Mouse (Mus musculus) heart, adult 2 months (tissue): Measurements from ENCODE around the gene Lingo3. TPM values are rescaled to one million over a fixed set of nuclear protein-coding genes. Genes with fewer than 3 reads are reported as not detected.

ENCODE experiments used
- DNase-seq, 2 experiments: peaks; one replicate each; pipeline ENCODE4 v3.0.0; 2021
- H3K27ac ChIP-seq: fragments of 200-600 bp; 2 replicates; pipeline ENCODE4 v1.8.1; 2022
- H3K27me3 ChIP-seq: fragments of 200-500 bp; 2 replicates; pipeline ENCODE4 v1.6.1; 2012; ENCODE audit warnings: mild to moderate bottlenecking, low read length, inconsistent platforms, mixed read lengths; ENCODE audit not compliant: control insufficient read depth, insufficient read depth
- H3K36me3 ChIP-seq: fragments of 200-500 bp; 2 replicates; pipeline ENCODE4 v1.6.1; 2012; ENCODE audit warnings: low read length, inconsistent platforms; ENCODE audit not compliant: control insufficient read depth, insufficient read depth
- H3K4me1 ChIP-seq: fragments of 200-500 bp; 2 replicates; pipeline ENCODE4 v1.6.1; 2011; ENCODE audit warnings: low read length; ENCODE audit not compliant: control insufficient read depth, insufficient read depth
- H3K4me3 ChIP-seq: fragments of 200-600 bp; 2 replicates; pipeline ENCODE4 v1.8.1; 2022
- H3K79me2 ChIP-seq: fragments of 200-500 bp; replicated peaks from 2 replicates; pipeline ENCODE4 v1.6.1; 2012; ENCODE audit warnings: mild to moderate bottlenecking, inconsistent platforms, low read length, moderate library complexity, mixed read lengths; ENCODE audit not compliant: control insufficient read depth, insufficient read depth
- H3K9ac ChIP-seq: fragments of 200-500 bp; 2 replicates; pipeline ENCODE4 v1.6.1; 2012; ENCODE audit warnings: low read depth, mild to moderate bottlenecking, control low read depth, inconsistent platforms, low read length, mixed read lengths
- CTCF ChIP-seq: fragments of 200-600 bp; IDR thresholded peaks from 2 replicates; pipeline ENCODE4 v1.8.1; 2022; ENCODE audit warnings: antibody characterized with exemption, mild to moderate bottlenecking, moderate library complexity
- EP300 ChIP-seq: fragments of 200-500 bp; IDR thresholded peaks from 2 replicates; pipeline ENCODE4 v1.6.1; 2011; ENCODE audit warnings: low read depth, low read length, control low read depth; ENCODE audit not compliant: insufficient read depth
- POLR2A ChIP-seq: fragments of 200-500 bp; IDR thresholded peaks from 2 replicates; pipeline ENCODE4 v1.6.1; 2011; ENCODE audit warnings: mild to moderate bottlenecking, low read depth, low read length, control low read depth; ENCODE audit not compliant: insufficient read depth
- WGBS: fragments of 180-500 bp; shearing (Covaris S2); methylation state at CpG from one replicate; pipeline ENCODE4 v1.1.7; 2018; 5-methylcytosine and 5-hydroxymethylcytosine counted together
- intact Hi-C: fragments of 180-260 bp; cut with DNase I; formaldehyde crosslinking; loops from one replicate; pipeline ENCODE4 v1.15.1; 2025
- polyA plus RNA-seq: library from polyadenylated mRNA; depleted of rRNA; stranded (reverse); fragments of >200 nt; gene quantifications from 2 replicates; pipeline ENCODE4 v1.2.3, GENCODE M21; 2012
- total RNA-seq, 2 experiments: library from RNA; stranded (reverse); gene quantifications; 2 replicates each; pipeline ENCODE4 v1.2.3; 2021

Gene Lingo3
- total and polyA plus RNA-seq, 3 experiments = 10.7 to 15.8 (median 12.0) TPM

GRCm38 (mm10) chr10:80854913-80855748, 11.3 kb upstream of the Lingo3 start, which contains the start of the genes Lsm7 and Sppl2b:
Gene Lsm7, minus strand, starts transcription at chr10:80855209.
Gene Sppl2b, plus strand, starts transcription at chr10:80855275.
- WGBS = under 1% methylated on average over 81 of the region's 81 CpGs
- H3K4me3 ChIP-seq = peak within 1 kb of the TSS; percentile 83

GRCm38 (mm10) chr10:80848571-80848970, 4.7 kb upstream of the Lingo3 start:
- Histone ChIP-seq H3K79me2 (no peaks in the 10 kb centered on the region), H3K36me3 (no peaks in the 10 kb centered on the region), H3K27ac (no peak overlapping the region), H3K27me3 (no peaks in the 10 kb centered on the region), H3K4me3 (no peak overlapping the region), H3K9ac (no peak overlapping the region), H3K4me1 (no peaks in the 10 kb centered on the region; the same call in 1 of the 2 replicates)
- WGBS = 14% methylated on average over 10 of the region's 10 CpGs
- DNase-seq = peak in 1 of 2 experiments; percentile 37
- TF ChIP-seq POLR2A (no peak), CTCF (no peak), EP300 (no peak)
- intact Hi-C loops = no loop called here

More at GRCm38 (mm10) chr10:80854913-80855748, 11.3 kb upstream of the Lingo3 start, which contains the start of the genes Lsm7 and Sppl2b:
- peak within 1 kb of the TSS; percentile 70 for H3K9ac ChIP-seq
- H3K27ac ChIP-seq = peak within 1 kb of the TSS; percentile 70
- no peaks in the 10 kb centered on the region for H3K27me3 ChIP-seq
- H3K36me3 ChIP-seq = no peaks in the 10 kb centered on the region
- H3K79me2 ChIP-seq = peaks cover 1% of the 10 kb centered on the region; the same call in 1 of the 2 replicates
- peak; percentile 98 to 99 for DNase-seq
- intact Hi-C loops = loop anchor here (2.0 kb wide), 1 partner anchor 30 kb away; no protein-coding TSS in a partner anchor
- H3K4me1 ChIP-seq = peaks cover 6% of the 10 kb centered on the region
- TF ChIP-seq POLR2A = peak; percentile 91
- TF ChIP-seq EP300 = peak; percentile 66; the same call in 1 of the 2 replicates
- TF ChIP-seq CTCF = no peak

- intact Hi-C loops = no loop called here
- Histone ChIP-seq H3K79me2 (no peaks in the 10 kb centered on the region), H3K27ac (no peak overlapping the region), H3K9ac (no peak overlapping the region), H3K36me3 (no peaks in the 10 kb centered on the region), H3K4me3 (no peak overlapping the region), H3K4me1 (no peaks in the 10 kb centered on the region; the same call in 1 of the 2 replicates), H3K27me3 (no peaks in the 10 kb centered on the region)
- TF ChIP-seq POLR2A = no peak
- TF ChIP-seq CTCF = no peak
- TF ChIP-seq EP300 = no peak
- DNase-seq = no peak
- 59% methylated on average over 12 of the region's 12 CpGs for WGBS
Measured at GRCm38 (mm10) chr10:80845732-80846131, 1.9 kb upstream of the Lingo3 start.

GRCm38 (mm10) chr10:80845055-80845693, 1.3 kb upstream of the Lingo3 start:
- intact Hi-C loops = no loop called here
- Histone ChIP-seq H3K36me3 (no peaks in the 10 kb centered on the region), H3K4me1 (no peaks in the 10 kb centered on the region; the same call in 1 of the 2 replicates), H3K4me3 (no peak overlapping the region), H3K27ac (no peak overlapping the region; the same call in 1 of the 2 replicates), H3K9ac (no peak overlapping the region), H3K79me2 (no peaks in the 10 kb centered on the region), H3K27me3 (no peaks in the 10 kb centered on the region)
- TF ChIP-seq POLR2A = no peak
- no peak for TF ChIP-seq CTCF
- TF ChIP-seq EP300 = 0 out of 2 replicates have a peak, but pooled peaks have one; percentile 39
- peak in 1 of 2 experiments; percentile 47 for DNase-seq
- 41% methylated on average over 8 of the region's 8 CpGs for WGBS

- H3K27me3 ChIP-seq = no peaks in the 10 kb centered on the region
- H3K79me2 ChIP-seq = no peaks in the 10 kb centered on the region
- H3K9ac ChIP-seq = peak overlapping the region; percentile 42
- no peaks in the 10 kb centered on the region for H3K36me3 ChIP-seq
- H3K4me3 ChIP-seq = peak overlapping the region; percentile 35
- 12% methylated on average over 31 of the region's 32 CpGs for WGBS
- H3K27ac ChIP-seq = no peak overlapping the region
- H3K4me1 ChIP-seq = no peaks in the 10 kb centered on the region
- DNase-seq = no peak
- intact Hi-C loops = no loop called here
- TF ChIP-seq EP300 = no peak
- no peak for TF ChIP-seq CTCF
- TF ChIP-seq POLR2A = no peak
Measured at GRCm38 (mm10) chr10:80843087-80843930, 530 bp downstream of the Lingo3 start.
